Mouse (Mus musculus) heart, adult 2 months (tissue): ENCODE data around the gene Npy5r. TPM values are rescaled to one million over a fixed set of nuclear protein-coding genes. Genes with fewer than 3 reads are reported as not detected.

ENCODE experiments used
- DNase-seq, 2 experiments: peaks; one replicate each; pipeline ENCODE4 v3.0.0; 2021
- H3K27ac ChIP-seq: fragments of 200-600 bp; 2 replicates; pipeline ENCODE4 v1.8.1; 2022
- H3K27me3 ChIP-seq: fragments of 200-500 bp; 2 replicates; pipeline ENCODE4 v1.6.1; 2012; ENCODE audit warnings: mild to moderate bottlenecking, low read length, inconsistent platforms, mixed read lengths; ENCODE audit not compliant: control insufficient read depth, insufficient read depth
- H3K36me3 ChIP-seq: fragments of 200-500 bp; 2 replicates; pipeline ENCODE4 v1.6.1; 2012; ENCODE audit warnings: low read length, inconsistent platforms; ENCODE audit not compliant: control insufficient read depth, insufficient read depth
- H3K4me1 ChIP-seq: fragments of 200-500 bp; 2 replicates; pipeline ENCODE4 v1.6.1; 2011; ENCODE audit warnings: low read length; ENCODE audit not compliant: control insufficient read depth, insufficient read depth
- H3K4me3 ChIP-seq: fragments of 200-600 bp; 2 replicates; pipeline ENCODE4 v1.8.1; 2022
- H3K79me2 ChIP-seq: fragments of 200-500 bp; replicated peaks from 2 replicates; pipeline ENCODE4 v1.6.1; 2012; ENCODE audit warnings: mild to moderate bottlenecking, inconsistent platforms, low read length, moderate library complexity, mixed read lengths; ENCODE audit not compliant: control insufficient read depth, insufficient read depth
- H3K9ac ChIP-seq: fragments of 200-500 bp; 2 replicates; pipeline ENCODE4 v1.6.1; 2012; ENCODE audit warnings: low read depth, mild to moderate bottlenecking, control low read depth, inconsistent platforms, low read length, mixed read lengths
- CTCF ChIP-seq: fragments of 200-600 bp; IDR thresholded peaks from 2 replicates; pipeline ENCODE4 v1.8.1; 2022; ENCODE audit warnings: antibody characterized with exemption, mild to moderate bottlenecking, moderate library complexity
- EP300 ChIP-seq: fragments of 200-500 bp; IDR thresholded peaks from 2 replicates; pipeline ENCODE4 v1.6.1; 2011; ENCODE audit warnings: low read depth, low read length, control low read depth; ENCODE audit not compliant: insufficient read depth
- POLR2A ChIP-seq: fragments of 200-500 bp; IDR thresholded peaks from 2 replicates; pipeline ENCODE4 v1.6.1; 2011; ENCODE audit warnings: mild to moderate bottlenecking, low read depth, low read length, control low read depth; ENCODE audit not compliant: insufficient read depth
- WGBS: fragments of 180-500 bp; shearing (Covaris S2); methylation state at CpG from one replicate; pipeline ENCODE4 v1.1.7; 2018; 5-methylcytosine and 5-hydroxymethylcytosine counted together
- intact Hi-C: fragments of 180-260 bp; cut with DNase I; formaldehyde crosslinking; loops from one replicate; pipeline ENCODE4 v1.15.1; 2025
- polyA plus RNA-seq: library from polyadenylated mRNA; depleted of rRNA; stranded (reverse); fragments of >200 nt; gene quantifications from 2 replicates; pipeline ENCODE4 v1.2.3, GENCODE M21; 2012; rRNA removed
- total RNA-seq, 2 experiments: library from RNA; stranded (reverse); gene quantifications; 2 replicates each; pipeline ENCODE4 v1.2.3; 2021

The Npy5r gene
- total and polyA plus RNA-seq, 3 experiments = not detected

- Histone ChIP-seq H3K4me3 (no peak overlapping the region), H3K9ac (no peak overlapping the region), H3K27ac (no peak overlapping the region), H3K79me2 (no peaks in the 10 kb centered on the region; the same call in 1 of the 2 replicates), H3K27me3 (no peaks in the 10 kb centered on the region), H3K36me3 (no peaks in the 10 kb centered on the region), H3K4me1 (no peaks in the 10 kb centered on the region)
- DNase-seq = no peak
- TF ChIP-seq EP300 (no peak), CTCF (no peak), POLR2A (no peak)
- intact Hi-C loops = no loop called here
- WGBS = 27% methylated on average over 1 of the region's 1 CpGs
Observed at GRCm38 (mm10) chr8:66630721-66631120, 57.2 kb downstream of the Npy5r start.

Other genes starting within 250 kb of the Npy5r start
- 1 to 10 TPM; 3.7 to 3.9 TPM for gene Tma16, start 201.6 kb downstream of the Npy5r start, total RNA-seq
- 1.6 and 2.2 TPM in 2 replicates for gene Tma16, start 201.6 kb downstream of the Npy5r start, polyA plus RNA-seq
- gene Tktl2, start 176.4 kb downstream of the Npy5r start, total RNA-seq = not detected
- not detected in 2 replicates for gene Tktl2, start 176.4 kb downstream of the Npy5r start, polyA plus RNA-seq
- 1 to 10 TPM; 1.8 to 2.6 TPM for gene Npy1r, start 9.1 kb upstream of the Npy5r start, total RNA-seq
- 4.0 and 4.3 TPM in 2 replicates for gene Npy1r, start 9.1 kb upstream of the Npy5r start, polyA plus RNA-seq
- gene Naf1, start 172.1 kb upstream of the Npy5r start, total RNA-seq = 1 to 10 TPM; 4.6 to 5.4 TPM
- gene Naf1, start 172.1 kb upstream of the Npy5r start, polyA plus RNA-seq = 2.3 and 3.3 TPM in 2 replicates